Mouse (Mus musculus): Measurements from ENCODE around the gene Gnpnat1. TPM values are rescaled to one million over a fixed set of nuclear protein-coding genes. Genes with fewer than 3 reads are reported as not detected.

Gene Gnpnat1
- polyA plus RNA-seq, 1 experiment = 98.5 TPM

GRCm38 (mm10) chr14:45365196-45365587 is 39.5 kb downstream of the Gnpnat1 start:
- no peak for TF ChIP-seq EP300 (IDR thresholded peaks at IDR 0.05; ENCODE audit: insufficient read depth, low read depth, low read length)
- no peak for TF ChIP-seq POLR2A (IDR thresholded peaks at IDR 0.05; ENCODE audit: insufficient read depth, low read length)
- TF ChIP-seq CTCF (IDR thresholded peaks at IDR 0.05; ENCODE audit: low read depth, low read length) = no peak
- Histone ChIP-seq H3K9me3 (replicated peaks; ENCODE audit: control insufficient read depth, insufficient read depth, low read length, poor library complexity, severe bottlenecking) (peaks cover 7% of the 10 kb centered on the region; the same call in 1 of the 2 replicates), H3K4me1 (ENCODE audit: control insufficient read depth, insufficient read depth, low read length) (peaks cover 2% of the 10 kb centered on the region), H3K4me3 (ENCODE audit: low read depth, low read length) (peak overlapping the region; percentile 0; the same call in 1 of the 2 replicates), H3K27ac (ENCODE audit: insufficient read depth, low read length) (no peak overlapping the region), H3K9ac (ENCODE audit: low read depth, poor library complexity, severe bottlenecking) (no peak overlapping the region), H3K36me3 (ENCODE audit: control insufficient read depth, insufficient read depth, low read length, poor library complexity, severe bottlenecking) (peaks cover 14% of the 10 kb centered on the region), H3K27me3 (ENCODE audit: control insufficient read depth, insufficient read depth, low read length, poor library complexity, severe bottlenecking) (no peaks in the 10 kb centered on the region)

DNA sequence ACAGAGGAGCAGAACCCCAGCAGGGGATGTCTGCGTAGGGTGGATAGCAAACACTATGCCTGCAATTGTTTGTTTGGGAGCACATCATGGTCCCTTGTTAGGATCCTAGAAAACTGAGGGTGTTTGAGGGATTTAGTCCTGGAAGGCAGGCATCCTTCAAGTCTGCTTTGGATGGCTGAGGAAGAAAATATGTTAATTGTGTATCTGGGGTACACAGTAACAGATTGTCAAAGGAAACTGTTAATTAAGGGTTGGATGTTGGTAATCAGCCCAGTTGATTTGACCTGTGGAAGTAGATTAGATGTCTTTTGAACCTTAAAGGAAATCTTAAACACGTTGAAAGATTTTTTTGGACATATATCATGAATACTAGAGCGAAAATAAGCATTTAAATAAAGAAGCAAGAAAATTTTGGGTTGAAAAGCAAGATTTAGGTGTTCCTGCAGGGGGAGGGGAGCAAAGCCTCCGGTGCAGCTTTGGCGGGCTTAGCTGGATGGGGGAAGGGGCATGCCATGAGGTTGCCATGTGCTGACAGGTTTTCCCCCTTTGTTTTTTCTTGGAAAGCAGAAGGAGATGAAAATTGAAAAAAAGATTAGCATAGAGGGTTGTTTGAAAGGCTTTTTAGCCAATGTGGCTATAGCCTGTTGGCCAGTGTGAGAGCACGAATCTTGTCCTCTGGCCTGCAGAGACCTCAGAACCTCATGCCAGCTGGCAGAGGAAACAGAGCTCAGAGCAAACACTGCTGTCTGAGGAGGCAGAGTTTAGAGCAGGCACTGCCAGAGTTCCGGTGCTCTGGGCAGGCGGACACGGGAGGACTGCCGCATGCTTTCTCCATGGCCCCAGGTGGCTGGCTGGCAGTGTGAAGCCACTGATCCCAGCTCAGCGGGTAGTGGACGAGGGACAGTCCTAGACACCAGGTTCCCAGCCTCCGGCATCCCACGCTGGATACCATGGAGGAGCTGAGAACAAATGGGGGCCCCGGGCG is 40.2 kb downstream of the Gnpnat1 start:
- no peak for TF ChIP-seq CTCF (IDR thresholded peaks at IDR 0.05; ENCODE audit: low read depth, low read length)
- no peak for TF ChIP-seq EP300 (IDR thresholded peaks at IDR 0.05; ENCODE audit: insufficient read depth, low read depth, low read length)
- no peak for TF ChIP-seq POLR2A (IDR thresholded peaks at IDR 0.05; ENCODE audit: insufficient read depth, low read length)
- Histone ChIP-seq H3K9me3 (replicated peaks; ENCODE audit: control insufficient read depth, insufficient read depth, low read length, poor library complexity, severe bottlenecking) (peaks cover 4% of the 10 kb centered on the region; the same call in 1 of the 2 replicates), H3K4me1 (ENCODE audit: control insufficient read depth, insufficient read depth, low read length) (peaks cover 2% of the 10 kb centered on the region), H3K9ac (ENCODE audit: low read depth, poor library complexity, severe bottlenecking) (no peak overlapping the region), H3K27ac (ENCODE audit: insufficient read depth, low read length) (0 out of 2 replicates have a peak overlapping the region, but pooled peaks have one; percentile 11), H3K36me3 (ENCODE audit: control insufficient read depth, insufficient read depth, low read length, poor library complexity, severe bottlenecking) (peaks cover 11% of the 10 kb centered on the region), H3K4me3 (ENCODE audit: low read depth, low read length) (peak overlapping the region; percentile 0; the same call in 1 of the 2 replicates), H3K27me3 (ENCODE audit: control insufficient read depth, insufficient read depth, low read length, poor library complexity, severe bottlenecking) (no peaks in the 10 kb centered on the region)

GRCm38 (mm10) chr14:45350931-45351859 is 53.5 kb downstream of the Gnpnat1 start, which contains the start of gene Styx:
Gene Styx (plus strand): TSS chr14:45351093.
- peaks cover 25% of the 10 kb centered on the region for H3K36me3 ChIP-seq (ENCODE audit: control insufficient read depth, insufficient read depth, low read length, poor library complexity, severe bottlenecking)
- H3K27ac ChIP-seq (ENCODE audit: insufficient read depth, low read length) = no peak within 1 kb of the TSS; the same call in 1 of the 2 replicates
- H3K9me3 ChIP-seq (replicated peaks; ENCODE audit: control insufficient read depth, insufficient read depth, low read length, poor library complexity, severe bottlenecking) = no peaks in the 10 kb centered on the region
- H3K4me1 ChIP-seq (ENCODE audit: control insufficient read depth, insufficient read depth, low read length) = no peaks in the 10 kb centered on the region
- H3K9ac ChIP-seq (ENCODE audit: low read depth, poor library complexity, severe bottlenecking) = peak within 1 kb of the TSS; percentile 95
- H3K27me3 ChIP-seq (ENCODE audit: control insufficient read depth, insufficient read depth, low read length, poor library complexity, severe bottlenecking) = no peaks in the 10 kb centered on the region
- TF ChIP-seq CTCF (IDR thresholded peaks at IDR 0.05; ENCODE audit: low read depth, low read length) (no peak), EP300 (IDR thresholded peaks at IDR 0.05; ENCODE audit: insufficient read depth, low read depth, low read length) (no peak), POLR2A (IDR thresholded peaks at IDR 0.05; ENCODE audit: insufficient read depth, low read length) (peak; percentile 46)
- H3K4me3 ChIP-seq (ENCODE audit: low read depth, low read length) = peak within 1 kb of the TSS; percentile 94

- H3K9ac ChIP-seq (ENCODE audit: low read depth, poor library complexity, severe bottlenecking) = peak within 1 kb of the TSS; percentile 87
- TF ChIP-seq CTCF (IDR thresholded peaks at IDR 0.05; ENCODE audit: low read depth, low read length) (peak; percentile 81), EP300 (IDR thresholded peaks at IDR 0.05; ENCODE audit: insufficient read depth, low read depth, low read length) (no peak), POLR2A (IDR thresholded peaks at IDR 0.05; ENCODE audit: insufficient read depth, low read length) (peak; percentile 70)
- H3K4me1 ChIP-seq (ENCODE audit: control insufficient read depth, insufficient read depth, low read length) = no peaks in the 10 kb centered on the region
- peak within 1 kb of the TSS; percentile 99 for H3K4me3 ChIP-seq (ENCODE audit: low read depth, low read length)
- H3K9me3 ChIP-seq (replicated peaks; ENCODE audit: control insufficient read depth, insufficient read depth, low read length, poor library complexity, severe bottlenecking) = no peaks in the 10 kb centered on the region
- no peaks in the 10 kb centered on the region for H3K27me3 ChIP-seq (ENCODE audit: control insufficient read depth, insufficient read depth, low read length, poor library complexity, severe bottlenecking)
- peak within 1 kb of the TSS; percentile 44 for H3K27ac ChIP-seq (ENCODE audit: insufficient read depth, low read length)
- H3K36me3 ChIP-seq (ENCODE audit: control insufficient read depth, insufficient read depth, low read length, poor library complexity, severe bottlenecking) = peaks cover 24% of the 10 kb centered on the region
Observed at GRCm38 (mm10) chr14:45329589-45330181, 75.0 kb downstream of the Gnpnat1 start, which contains the start of gene Psmc6. Gene Psmc6 (plus strand): TSS chr14:45329788.

DNA sequence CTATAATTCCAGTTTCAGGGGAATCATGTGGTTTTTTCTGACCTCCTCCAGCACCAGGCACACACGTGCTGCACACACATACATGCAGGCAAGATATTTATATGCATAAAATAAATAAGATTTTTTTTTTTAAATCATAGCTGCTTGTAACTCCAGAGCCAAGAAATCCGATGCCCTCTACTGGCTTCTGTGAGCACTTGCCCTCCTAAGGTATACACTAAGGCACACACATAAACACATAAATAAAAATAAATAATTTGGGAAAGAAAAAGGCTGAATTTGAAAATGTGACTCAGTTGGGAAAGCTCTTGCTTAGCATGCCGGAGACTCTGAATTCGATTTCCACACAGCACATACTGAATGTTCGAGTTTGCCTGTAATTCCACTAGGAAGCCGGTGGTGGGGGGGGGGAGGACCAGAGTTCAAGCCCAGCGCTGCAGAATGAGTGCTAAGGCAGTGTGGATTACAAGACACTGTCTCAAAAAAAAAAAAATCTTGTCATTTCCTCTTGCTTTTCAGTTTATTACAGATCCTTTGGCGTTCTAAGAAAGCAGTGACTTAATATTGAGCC is 75.6 kb downstream of the Gnpnat1 start:
- no peaks in the 10 kb centered on the region for H3K27me3 ChIP-seq (ENCODE audit: control insufficient read depth, insufficient read depth, low read length, poor library complexity, severe bottlenecking)
- no peak for TF ChIP-seq POLR2A (IDR thresholded peaks at IDR 0.05; ENCODE audit: insufficient read depth, low read length)
- no peak for TF ChIP-seq CTCF (IDR thresholded peaks at IDR 0.05; ENCODE audit: low read depth, low read length)
- no peak for TF ChIP-seq EP300 (IDR thresholded peaks at IDR 0.05; ENCODE audit: insufficient read depth, low read depth, low read length)
- no peaks in the 10 kb centered on the region for H3K9me3 ChIP-seq (replicated peaks; ENCODE audit: control insufficient read depth, insufficient read depth, low read length, poor library complexity, severe bottlenecking)
- peaks cover 21% of the 10 kb centered on the region for H3K36me3 ChIP-seq (ENCODE audit: control insufficient read depth, insufficient read depth, low read length, poor library complexity, severe bottlenecking)
- H3K4me1 ChIP-seq (ENCODE audit: control insufficient read depth, insufficient read depth, low read length) = no peaks in the 10 kb centered on the region
- H3K9ac ChIP-seq (ENCODE audit: low read depth, poor library complexity, severe bottlenecking) = peak overlapping the region; percentile 72
- peak overlapping the region; percentile 72 for H3K4me3 ChIP-seq (ENCODE audit: low read depth, low read length)
- peak overlapping the region; percentile 44 for H3K27ac ChIP-seq (ENCODE audit: insufficient read depth, low read length)

Measured in ES-Bruce4 (cell line).